Mouse (Mus musculus) CD4-positive helper T cell, adult 2 months (primary cell): Measurements from ENCODE around the gene Vstm2l.

Experiments
- DNase-seq: peaks from one replicate; pipeline ENCODE4 v3.0.0-alpha.2; 2012; ENCODE audit warnings: low read depth, missing footprints, low spot score

Vstm2l gene

DNA sequence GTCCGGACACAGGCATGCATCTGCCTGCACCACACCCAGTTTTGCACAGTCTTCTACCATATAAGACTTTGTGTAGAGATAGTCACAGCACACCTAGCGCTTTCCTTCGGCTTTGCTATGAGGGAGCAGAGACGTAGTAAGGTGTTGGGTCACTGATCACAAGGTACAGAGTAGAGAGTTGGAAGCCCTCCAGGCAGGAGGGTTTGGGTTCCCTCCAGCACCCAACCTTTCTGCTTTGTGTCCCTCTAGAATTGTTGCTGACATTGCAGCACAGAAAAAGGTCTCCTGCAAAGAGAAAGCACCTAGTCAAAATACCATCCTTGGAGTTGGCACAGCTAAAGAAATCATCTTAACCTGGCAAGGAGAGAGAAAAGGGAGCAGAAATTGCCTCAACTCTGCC, 78.0 kb downstream of the Vstm2l start:
- DNase-seq, result no peak
